Mouse (Mus musculus): ENCODE results near the gene 1700017D01Rik.
A peak's percentile ranks its signal among the peaks of the same experiment; 100 is the strongest.
"Not testable (repeated sequence)": the region's sequence is repeated elsewhere in the genome, so short reads cannot be mapped to it uniquely, and the experiment has no call there.

1700017D01Rik gene

DNA sequence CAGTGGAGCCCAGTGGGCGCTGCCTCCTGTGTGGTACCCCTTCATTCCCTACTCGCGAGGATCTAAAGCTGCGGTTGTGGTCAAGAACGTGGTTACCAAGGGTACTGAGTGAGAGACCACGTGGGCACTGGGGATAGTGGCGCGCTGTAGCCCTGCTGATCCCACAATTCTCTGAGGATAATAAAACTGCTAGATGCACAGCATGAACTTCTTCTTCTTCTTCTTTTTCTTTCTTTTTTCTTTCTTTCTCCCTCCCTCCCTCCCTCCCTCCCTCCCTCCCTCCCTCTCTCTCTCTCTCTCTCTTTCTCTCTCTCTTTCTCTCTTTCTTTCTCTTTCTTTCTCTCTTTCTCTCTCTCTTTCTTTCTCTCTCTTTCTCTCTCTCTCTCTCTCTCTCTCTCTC, at the start of gene 1700017D01Rik:
Gene 1700017D01Rik, minus strand, starts transcription at position 101 of the 400 bp plus-strand sequence.
- not testable (repeated sequence) for DNase-seq (ENCODE audit: low spot score in 2 of 2)

DNA sequence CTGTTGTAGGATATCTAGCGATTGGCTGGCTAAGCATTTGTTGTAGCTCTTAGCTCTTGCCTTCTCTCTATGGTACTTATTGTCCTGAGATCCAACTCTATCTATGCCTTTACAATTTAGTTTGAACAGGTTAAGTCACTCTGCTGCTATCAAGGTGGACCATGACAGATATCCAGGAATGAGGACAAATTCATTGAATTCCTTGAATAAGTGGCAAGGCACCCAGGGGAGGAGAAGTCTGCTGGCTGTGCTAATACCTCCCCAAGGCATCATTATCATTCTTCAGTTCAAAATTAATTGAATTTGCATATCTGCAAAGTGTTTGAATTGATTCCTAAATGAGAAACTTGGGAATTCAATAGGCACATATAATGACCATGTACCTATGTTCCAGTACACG, 46.8 kb upstream of the 1700017D01Rik start:
- DNase-seq (ENCODE audit: low spot score in 2 of 2): no peak

DNA sequence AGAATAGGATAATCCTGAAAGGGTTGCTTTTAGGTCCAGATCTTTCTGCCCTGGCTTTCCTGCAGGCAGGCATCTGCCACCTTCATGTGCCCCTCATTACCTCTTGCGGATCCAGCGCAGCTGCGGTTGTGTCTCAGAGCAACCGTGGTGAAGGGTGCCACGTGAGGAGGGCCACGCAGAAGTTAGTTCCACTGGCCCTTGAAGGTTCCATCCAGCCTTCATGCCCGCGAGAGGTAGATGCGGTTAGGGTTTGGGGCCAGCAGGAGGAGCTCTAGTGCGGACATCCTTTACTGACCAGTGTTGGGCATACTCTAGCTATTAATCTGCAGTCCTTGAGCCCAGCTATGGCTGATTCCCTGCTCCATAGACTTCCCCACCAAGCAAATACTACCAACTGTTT, 34.5 kb upstream of the 1700017D01Rik start, which contains the start of gene 1700025F22Rik:
Gene 1700025F22Rik, minus strand, starts transcription at position 149 of the 400 bp plus-strand sequence.
- DNase-seq (ENCODE audit: low spot score in 2 of 2): no peak

DNA sequence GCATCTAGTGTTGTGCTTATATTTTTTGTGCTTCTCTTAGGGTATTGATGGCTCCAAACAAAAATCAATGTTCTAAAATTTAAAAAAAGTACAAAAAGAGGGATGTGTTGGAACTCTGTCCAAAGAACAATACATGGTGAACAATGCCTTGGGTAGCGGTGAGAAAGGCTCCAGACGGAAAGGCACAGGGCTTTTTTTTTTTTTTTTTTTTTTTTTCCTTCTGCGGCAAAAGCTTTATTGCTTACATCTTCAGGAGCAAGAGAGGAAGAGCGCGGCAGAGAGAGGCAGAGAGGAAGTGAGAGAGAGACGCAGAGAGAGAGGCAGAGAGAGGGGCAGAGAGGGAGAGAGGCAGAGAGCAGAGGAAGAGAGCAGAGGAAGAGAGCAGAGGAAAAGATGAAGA, 27.2 kb upstream of the 1700017D01Rik start:
- not testable (repeated sequence) for DNase-seq (ENCODE audit: low spot score in 2 of 2)

DNA sequence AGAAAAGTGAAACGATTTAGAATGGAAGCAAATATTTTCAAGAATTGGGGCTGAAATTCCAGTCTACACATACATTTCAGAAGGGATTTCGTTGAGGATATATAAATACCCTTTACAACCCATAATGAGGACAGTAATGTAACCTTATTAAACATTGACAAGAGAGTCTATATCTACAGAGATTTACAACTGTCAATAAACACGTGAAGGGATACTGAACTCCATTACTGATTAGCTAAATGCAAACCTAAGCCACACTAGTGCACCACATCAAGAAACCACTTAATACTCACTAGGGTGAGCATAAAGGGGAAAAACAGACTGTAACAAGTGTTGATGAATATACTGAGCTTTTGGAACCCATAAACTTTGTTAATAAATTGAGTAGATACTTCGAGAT, 4.7 kb upstream of the 1700017D01Rik start:
- no peak for DNase-seq (ENCODE audit: low spot score in 2 of 2)

DNA sequence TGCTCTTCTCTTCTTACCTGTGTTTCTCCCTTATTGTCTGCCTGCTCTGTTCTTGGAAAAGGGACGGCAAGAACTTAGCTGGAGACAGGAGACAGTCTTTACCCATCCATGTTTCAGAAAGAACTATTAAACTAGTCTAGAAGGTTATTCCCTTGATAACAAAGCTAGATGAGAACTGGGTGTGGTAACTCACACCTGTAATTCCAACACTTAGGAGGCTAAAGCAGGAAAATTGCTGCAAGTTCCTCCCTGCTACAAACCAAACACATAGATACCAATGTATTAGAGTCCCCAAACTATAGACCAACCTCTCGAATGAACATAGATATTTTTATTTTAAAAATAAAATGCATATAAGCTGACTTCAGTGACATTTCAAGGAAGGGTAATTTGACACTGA, 4.2 kb upstream of the 1700017D01Rik start:
- no peak for DNase-seq (ENCODE audit: low spot score in 2 of 2)

DNA sequence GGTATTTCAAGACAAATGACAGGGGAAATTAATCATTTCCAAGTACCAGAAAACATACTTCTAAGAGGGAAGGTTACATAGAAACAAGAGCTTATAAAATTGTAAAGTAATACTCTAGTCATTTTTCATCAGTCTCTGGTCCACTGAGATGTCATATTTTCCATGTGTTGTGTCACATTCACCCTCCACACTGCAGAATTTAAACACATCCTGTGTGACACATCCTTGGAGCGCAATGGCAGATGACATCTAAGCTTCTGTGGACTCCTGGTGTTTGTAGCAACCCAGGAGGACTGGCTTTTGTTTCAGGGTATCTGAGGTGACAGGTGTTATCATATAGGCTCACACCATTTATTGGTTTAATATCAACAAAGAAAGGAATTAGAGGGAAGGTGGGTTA, 974 bp downstream of the 1700017D01Rik start:
- DNase-seq (ENCODE audit: low spot score in 2 of 2): no peak

DNA sequence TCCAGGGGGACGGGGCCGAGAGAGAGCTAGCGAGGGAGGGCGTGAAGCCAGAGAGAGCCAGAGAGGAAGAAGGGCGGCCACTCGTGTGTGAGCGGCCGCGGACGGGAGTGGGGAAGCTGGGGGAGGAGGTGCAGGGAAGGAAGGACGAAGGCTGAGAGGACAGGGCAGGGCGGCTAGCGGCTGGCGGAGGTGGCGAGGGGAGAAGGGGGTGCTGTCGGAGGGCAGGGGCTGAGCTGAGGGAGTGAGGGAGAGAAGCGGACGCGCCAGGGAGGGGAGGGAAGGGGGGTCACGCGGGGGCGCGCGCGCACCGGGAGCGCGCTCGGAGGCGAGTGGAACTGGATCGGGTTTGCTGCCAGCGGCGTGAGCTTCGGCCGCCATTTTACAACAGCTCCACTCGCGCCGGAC, 9.7 kb downstream of the 1700017D01Rik start:
- peak in 1 of 2 experiments; percentile 18 for DNase-seq (ENCODE audit: low spot score in 2 of 2)

DNA sequence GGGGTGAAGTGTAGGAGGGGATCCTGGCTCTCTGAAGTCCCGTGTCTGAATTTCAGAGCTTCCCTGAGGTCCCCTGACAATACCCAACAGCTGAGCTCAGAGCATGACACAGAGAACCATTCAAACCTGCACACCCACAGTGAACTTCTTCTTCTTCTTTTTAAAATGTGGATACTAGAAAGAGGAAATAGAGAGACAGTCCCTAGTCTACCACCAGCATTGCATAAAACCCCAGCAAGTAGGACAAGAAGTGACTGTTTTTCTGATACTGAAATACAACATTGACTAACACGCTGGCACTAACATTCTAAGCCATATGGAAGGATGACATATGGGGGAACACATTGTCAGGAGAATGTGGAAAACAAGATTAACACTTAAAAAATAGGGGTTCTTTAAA, 11.3 kb downstream of the 1700017D01Rik start:
- DNase-seq (ENCODE audit: low spot score in 2 of 2): no peak

DNA sequence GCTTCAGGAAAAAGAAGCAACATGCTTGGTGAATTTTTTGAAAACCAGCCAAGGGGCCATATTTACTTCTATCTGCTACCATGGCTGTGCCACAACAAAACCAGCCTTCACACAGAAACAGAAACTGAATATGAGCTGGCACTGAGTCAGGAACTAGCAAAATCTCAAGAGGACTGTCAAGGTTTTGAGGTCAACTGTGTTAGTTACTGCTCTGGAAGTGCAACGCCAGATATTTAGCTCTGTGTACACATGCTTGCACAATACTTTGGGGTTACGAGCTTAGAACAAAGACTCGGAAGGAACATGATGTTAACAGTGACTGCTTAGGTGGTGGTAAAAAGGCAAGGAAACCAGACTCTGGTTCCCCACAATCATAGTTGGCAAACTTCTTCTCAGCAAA, 22.9 kb downstream of the 1700017D01Rik start:
- DNase-seq (ENCODE audit: low spot score in 2 of 2): no peak

DNA sequence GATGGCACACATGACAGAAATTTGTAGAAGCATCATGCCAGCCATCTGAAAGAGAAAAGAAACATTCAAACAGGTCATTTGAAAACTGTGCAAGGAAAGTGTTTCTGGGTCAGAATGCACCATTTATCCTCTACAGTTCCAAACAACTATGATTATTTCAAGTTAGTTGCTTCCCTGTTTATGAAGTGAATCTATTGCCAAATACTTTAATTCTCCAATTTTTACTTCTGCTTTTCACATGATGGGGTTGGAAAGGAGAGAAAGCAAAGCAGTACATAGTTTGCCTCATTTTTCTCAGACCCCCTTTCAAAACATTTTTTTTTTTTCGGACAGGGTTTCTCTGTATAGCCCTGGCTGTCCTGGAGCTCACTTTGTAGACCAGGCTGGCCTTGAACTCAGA, 28.8 kb downstream of the 1700017D01Rik start:
- no peak for DNase-seq (ENCODE audit: low spot score in 2 of 2)

DNA sequence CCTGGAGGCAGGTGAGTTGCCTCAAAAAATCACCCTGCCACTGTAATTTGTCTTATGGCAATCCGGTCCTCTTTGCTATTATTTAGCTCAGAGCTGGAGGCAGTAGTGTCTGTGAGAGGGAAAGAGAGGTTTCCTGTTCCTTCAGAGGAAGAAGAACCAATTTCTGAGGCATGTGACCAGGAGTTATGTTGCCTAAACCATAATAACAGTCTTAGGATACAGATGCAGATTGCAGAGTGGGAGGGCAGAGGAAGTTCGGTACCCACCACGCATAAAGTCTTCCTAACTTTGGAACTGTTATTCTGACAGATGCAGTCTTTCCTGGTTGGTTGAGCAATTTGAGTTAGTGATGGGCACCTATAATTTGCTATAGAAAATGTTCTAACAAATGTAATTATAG, 32.3 kb downstream of the 1700017D01Rik start:
- DNase-seq (ENCODE audit: low spot score in 2 of 2): no peak

DNA sequence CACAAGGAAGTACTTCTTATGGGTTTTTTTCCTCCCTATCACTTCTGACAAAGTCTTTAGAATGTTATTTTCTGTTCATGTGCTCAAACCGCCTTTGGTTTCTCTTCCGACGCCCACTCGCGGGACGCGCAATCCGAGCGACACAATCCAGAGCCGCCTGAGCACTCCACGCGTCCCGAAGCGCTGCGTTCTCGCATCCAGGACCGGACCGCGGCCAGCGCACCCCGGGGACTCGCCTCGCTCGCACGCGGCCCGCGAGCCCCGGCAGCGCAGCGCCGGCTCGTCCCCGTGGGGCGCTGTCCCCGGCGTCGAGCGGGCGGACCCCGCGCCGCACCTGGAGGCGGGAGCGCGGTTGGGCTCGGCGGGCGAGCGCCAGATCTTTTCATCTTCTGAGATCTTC, 38.5 kb downstream of the 1700017D01Rik start:
- peak in 1 of 2 experiments; percentile 19 for DNase-seq (ENCODE audit: low spot score in 2 of 2)

DNA sequence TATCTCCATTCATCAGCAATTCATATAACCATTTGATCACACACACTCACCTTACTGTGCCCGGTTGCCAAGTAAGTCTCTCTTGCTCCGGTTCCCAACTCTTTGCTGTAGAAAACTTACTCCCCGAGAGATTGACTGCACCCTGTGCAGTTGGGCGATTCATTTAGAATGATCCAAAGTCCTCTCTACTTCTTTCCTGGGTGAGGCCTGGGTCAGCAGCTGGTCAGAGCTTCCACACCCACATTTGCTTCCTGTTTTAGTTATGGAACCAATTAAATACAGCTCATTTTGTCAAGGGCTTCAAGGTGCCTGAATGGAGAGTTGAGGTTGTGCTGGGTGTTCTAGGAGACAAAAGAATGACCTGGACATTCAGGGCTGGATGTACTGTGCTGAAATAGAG, 49.7 kb downstream of the 1700017D01Rik start, which contains the start of gene Ms4a8a:
Gene Ms4a8a, minus strand, starts transcription at position 169 of the 400 bp plus-strand sequence.
- DNase-seq (ENCODE audit: low spot score in 2 of 2): no peak

DNA sequence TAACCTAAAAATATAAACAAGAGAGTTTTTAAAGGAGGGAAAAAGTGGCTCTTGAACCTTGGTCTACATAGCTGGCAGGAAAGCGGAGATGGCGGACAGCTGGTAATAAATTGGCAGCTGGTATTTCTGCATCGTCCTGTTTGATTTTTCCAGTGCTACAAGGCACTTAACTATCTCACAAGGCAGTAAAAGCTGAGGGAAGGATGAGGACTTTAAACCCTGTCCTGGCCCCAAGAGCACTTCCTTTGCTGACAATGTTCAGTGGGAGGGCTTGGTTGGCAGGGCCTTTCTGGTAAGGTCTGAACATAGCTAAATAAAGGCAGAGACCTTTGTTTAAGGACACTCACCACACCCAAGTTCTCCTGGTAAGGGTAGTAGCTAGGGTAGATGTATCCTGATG, 60.3 kb downstream of the 1700017D01Rik start:
- no peak for DNase-seq (ENCODE audit: low spot score in 2 of 2)

DNA sequence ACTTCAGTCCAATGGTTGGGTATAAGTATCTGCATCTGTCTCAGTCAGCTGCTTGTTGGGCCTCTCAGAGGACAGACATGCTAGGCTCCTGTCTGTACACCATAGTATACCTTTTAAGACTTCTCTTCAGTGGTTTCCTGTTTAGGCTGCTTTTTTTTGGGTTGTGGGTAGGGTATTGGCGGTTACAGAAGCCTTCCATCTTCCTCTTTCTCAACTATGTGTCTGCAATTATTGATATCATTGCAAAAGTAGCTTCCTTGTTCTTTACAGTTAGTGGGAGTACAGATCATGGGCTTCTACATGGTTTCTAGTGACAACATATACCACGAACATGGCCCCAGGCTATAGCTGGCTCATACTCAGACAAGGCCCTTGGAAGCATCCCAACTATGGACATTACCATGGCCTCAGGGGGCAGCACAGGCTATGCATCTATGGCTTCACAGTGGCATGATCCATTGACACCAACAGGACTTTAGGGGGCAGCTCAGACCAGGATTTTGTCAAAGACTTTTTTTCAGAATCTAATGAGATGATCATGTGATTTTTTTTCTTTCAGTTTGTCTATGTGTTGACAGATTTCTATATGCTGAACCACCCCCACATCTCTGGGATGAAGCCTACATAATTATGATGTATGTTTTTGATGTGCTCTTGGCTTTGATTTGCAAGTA, 65.3 kb downstream of the 1700017D01Rik start:
- no peak for DNase-seq (ENCODE audit: low spot score in 2 of 2)

DNA sequence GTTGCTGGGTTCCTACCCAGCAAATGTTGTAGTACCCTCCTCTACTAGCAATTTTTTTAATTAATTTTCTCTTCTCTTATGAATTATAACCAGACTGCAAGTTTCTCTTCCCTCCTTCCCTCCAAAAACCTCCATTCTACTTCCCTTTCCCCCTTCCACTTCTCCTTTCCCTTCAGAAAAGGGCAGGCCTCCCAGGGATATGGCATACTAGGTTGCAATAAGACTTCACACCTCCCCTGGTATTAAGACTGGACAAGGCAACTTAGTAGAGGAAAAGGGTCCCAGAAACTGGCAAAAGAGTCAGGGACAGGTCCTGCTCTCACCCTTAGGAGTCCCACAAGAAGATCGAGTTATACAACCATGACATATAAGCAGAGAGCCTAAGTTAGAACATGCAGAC, 69.8 kb downstream of the 1700017D01Rik start:
- DNase-seq (ENCODE audit: low spot score in 2 of 2): no peak

DNA sequence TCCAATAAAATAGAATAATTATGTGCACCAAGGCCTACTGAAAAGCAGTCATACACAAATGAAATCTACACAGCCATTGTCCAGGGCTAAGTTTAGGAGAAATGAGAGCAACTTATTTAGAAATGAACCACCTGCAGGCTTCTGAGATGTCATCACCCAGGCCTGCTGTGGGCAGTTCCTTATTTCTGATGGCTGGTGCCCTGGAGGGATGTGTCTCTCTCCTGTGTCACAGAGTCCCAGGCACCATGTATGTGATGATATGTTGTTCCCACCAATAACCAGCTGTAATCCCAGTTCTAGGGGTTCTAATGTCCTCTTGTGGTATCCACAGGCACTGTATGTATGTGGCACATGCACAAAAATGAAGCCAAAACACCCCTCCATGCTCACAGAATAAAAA, 70.7 kb downstream of the 1700017D01Rik start:
- no peak for DNase-seq (ENCODE audit: low spot score in 2 of 2)

DNA sequence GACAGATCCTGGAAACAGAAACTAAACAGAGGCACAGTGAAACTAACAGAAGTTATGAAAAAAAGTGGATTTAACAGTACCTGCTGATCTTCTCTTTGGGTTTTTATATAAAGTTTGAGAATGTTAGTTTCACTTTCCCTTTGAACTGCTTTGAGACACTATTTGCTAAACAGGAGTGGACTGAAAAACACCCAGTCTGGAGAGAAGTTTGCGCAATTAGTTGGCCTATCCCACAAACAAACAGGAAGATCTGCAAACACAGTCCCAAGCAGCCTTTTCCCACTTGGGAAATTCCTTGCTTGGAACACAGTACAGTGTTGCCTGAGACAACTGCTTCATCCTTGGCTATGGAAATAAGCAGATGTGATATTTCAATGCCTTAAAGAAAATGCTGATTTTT, 75.0 kb downstream of the 1700017D01Rik start:
- DNase-seq (ENCODE audit: low spot score in 2 of 2): not testable (repeated sequence)

DNA sequence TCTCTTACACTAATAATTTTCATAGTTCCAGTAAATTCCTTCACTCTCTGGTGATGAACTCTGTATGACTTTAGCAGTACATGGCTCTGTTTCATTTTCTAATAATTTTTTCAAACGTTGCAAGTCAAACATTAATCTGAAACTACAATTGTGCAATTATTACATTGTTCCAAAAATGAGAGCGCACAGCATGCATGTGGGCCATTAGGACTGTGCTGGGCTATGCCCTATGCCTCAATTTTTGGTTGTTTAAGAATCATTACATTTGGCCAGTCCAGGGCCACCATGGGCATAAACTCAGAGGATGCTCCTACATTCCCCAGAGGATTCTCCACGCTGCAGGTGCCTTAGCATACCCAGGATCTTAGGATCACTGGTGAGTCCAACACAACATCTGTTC, 77.4 kb downstream of the 1700017D01Rik start:
- no peak for DNase-seq (ENCODE audit: low spot score in 2 of 2)

DNA sequence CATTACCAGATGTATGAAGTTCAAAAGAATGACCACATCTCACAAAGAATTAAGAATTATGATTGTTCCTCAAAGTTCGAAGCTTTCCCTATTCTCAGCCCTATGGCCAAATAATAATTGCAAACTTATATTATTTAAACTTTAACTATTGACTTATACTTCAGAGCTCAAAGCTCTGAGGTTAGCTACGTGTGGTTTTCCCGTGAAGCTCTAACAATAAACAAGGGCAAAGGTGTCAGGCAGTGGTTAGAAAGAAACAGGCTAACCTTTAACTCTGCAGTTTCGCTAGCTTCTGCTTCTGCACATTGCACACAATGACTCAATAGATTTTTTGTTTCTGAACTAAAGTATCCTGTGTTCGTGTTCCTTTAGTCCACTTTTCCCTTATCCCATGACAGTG, 77.8 kb downstream of the 1700017D01Rik start:
- no peak for DNase-seq (ENCODE audit: low spot score in 2 of 2)

DNA sequence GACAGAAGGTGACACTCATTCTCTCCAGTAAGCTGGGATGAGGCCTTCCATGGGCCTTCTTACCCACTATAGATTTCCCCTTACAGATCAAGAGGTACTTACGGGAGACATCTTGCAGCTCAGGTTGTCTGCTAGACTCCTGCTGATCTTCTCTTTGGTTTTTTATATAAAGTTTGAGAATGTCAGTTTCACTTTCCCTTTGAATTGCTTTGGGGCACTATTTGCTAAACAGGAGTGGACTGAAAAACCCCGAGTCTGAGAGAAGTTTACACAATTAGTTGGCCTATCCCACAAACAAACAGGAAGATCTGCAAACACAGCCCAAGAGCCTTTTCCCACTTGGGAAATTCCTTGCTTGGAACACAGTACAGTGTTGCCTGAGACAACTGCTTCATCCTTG, 80.4 kb downstream of the 1700017D01Rik start:
- no peak for DNase-seq (ENCODE audit: low spot score in 2 of 2)

DNA sequence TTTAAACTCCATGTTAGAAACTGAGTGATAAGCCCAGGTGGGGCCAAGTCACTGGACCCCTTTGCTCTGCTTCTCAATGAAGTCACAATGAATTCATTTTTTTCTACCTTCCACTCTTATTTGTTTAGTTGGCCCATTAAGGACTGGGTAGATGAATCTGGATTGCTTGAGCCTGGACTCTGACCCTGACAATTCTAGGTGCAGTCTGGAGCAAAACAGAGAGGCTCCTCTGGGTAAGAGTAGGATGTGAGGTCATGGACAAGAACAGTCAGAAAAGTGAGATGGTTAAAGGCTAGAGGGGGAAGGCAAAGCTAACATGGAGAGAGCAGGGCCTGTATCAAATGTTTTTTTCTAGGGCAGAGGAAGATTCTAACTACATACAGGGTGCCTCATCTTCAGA, 81.2 kb downstream of the 1700017D01Rik start:
- no peak for DNase-seq (ENCODE audit: low spot score in 2 of 2)

DNA sequence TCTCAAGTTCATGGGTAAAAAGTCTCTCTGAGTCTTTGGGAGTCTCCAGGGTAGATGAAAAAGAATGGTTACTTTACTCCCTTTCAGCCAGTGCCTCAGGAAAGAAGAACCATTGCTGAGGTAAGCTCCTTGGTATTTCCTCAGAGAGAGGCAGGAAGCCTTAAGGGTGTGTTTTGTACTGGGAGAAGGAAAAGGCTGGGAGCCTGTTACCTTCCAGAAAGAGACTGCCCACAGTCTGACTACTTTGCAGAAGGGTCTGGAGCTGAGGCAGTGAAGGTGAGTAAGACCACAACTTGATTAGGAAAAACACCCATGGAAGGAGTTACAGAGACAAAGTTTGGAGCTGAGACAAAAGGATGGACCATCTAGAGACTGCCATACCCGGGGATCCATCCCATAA, 82.2 kb downstream of the 1700017D01Rik start:
- no peak for DNase-seq (ENCODE audit: low spot score in 2 of 2)

Data from right cerebral cortex, postnatal 10 days (tissue).